Mouse (Mus musculus) adrenal gland, adult (tissue): ENCODE data around the gene Ankmy1.

Experiments
- DNase-seq, 2 experiments: peaks; one replicate each; pipeline ENCODE4 v3.0.0; 2022 to 2023; ENCODE audit warnings: low spot score in 1 of 2; ENCODE audit not compliant: inconsistent age in 2 of 2

Gene Ankmy1

DNA sequence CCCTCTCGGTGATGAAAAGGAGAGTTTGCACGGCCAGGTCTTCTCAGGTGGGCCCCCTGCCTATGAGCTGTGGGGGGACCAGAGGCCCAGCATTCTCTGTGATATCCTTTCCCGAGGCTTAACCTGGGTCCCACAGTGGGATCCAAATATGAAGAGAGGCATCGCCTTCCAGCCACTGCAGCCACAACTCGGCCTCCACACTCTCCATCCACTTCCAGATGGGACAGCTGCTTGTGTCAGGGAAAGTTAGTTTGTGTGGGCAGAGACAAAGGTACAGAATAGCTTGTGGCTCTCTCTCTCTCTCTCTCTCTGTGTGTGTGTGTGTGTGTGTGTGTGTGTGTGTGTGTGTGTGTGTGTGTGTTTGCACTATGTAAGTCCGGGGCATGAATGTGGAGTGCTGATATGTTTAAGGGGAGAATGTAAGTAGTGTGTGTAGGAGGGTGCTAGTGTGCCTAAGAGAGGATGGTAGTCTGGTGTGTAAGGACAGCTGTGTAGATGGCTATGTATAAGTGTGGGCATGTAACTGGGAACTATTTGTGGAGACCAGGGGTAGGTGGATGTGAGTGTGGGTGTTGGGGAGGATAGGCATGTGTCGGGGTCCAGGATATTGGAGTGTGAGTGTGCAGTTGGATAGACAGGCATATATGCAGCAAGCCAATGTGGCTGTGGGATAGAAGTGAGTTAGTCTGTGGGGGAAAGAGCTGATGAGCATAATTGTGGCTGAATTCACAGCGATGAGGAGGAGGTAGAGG, 27.2 kb downstream of the Ankmy1 start:
- no peak for DNase-seq

DNA sequence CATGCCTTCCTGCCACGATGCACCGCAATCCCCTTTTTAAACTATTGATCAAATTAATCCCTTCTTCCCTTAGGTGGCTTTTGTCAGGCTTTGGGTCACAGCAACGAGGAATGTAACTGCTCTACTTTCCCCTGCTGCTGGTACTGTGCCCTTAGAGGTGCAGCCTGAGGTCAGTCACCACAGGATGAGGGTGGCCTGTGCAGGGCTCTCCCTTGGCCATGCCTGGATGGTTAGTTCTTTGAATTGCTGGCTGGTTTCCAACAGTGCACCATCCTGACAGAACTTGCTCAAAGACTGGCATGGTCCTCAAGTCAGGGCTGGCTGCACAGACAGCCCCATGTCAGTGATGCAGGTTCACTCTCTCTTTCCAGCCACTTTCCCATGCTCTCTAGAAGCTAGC, 28.7 kb downstream of the Ankmy1 start:
- DNase-seq = no peak

DNA sequence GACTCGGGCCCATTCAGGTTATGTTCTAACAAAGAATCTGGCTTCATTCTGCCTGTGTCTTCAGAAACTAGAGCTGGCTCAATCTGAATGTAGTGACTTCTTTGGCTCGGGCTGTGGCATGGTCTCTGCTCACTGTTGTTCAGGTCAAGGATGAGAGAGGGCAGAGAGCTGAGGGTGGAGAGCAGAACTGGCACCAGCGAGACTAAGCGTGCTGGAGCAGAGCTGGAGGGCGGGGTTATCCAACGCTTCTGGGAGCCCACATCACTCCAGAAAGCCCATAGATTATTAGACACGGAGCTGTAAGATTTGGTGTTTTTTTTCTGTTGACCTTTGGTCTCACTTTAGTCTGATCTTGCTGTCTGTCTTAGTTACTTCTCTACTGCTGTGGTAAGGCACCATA, 30.0 kb downstream of the Ankmy1 start:
- DNase-seq = no peak

DNA sequence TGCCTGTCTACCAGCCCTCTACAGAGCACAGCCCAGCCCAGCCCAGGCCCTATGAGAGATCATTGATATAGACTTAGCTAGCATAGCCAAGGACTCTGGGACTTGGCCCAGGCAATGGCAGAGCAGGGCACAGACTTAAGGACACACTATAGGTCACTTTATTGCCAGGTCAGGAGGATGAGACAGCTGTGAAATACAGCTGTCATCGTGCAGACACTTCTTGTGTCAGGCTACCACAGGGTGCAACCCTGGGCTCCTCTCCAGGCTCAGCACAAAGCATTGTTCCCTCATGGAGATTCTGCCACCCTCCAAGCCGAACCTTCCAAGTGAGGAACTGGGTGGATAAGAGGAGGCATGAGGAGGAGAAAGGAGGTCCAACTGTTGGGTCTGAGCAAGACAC, 32.7 kb downstream of the Ankmy1 start:
- no peak for DNase-seq

DNA sequence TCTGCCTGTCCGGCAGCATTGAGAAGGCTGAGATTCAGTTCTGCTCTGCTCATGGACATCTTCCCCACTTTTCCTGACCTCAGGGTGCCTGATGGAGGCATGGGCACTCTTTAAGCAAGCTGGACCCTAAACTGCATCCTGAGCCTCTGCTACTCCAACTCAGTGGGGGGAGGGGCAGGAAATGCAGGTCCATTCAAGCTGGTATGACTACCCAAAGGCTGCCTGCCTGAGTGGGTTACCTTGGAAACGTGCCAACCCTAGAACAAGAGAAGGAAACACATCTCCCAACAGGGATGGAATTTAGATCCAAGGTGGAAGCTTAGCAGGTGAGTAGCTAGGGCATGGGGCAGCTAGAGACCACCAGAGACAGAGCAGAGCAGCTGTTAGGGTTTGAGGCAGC, 36.5 kb downstream of the Ankmy1 start:
- no peak for DNase-seq

DNA sequence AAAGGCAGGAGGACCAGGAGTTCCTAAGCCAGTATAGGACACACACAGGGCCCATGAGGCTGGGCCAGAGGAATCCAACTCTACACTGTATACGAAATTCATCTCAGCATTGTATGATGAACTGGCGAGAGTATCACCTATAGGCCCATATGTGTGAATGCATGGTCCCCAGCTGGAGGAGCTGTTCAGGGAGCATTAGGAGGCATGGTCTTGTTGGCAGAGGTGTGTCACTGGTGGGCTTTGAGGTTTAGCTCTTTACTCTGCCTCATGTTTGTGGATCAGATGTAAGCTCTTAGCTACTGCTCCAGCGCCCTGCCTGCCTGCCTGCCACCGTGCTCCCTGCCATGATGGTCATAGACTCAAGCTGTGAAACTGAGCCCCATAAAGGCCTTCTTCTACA, 39.4 kb downstream of the Ankmy1 start:
- no peak for DNase-seq

DNA sequence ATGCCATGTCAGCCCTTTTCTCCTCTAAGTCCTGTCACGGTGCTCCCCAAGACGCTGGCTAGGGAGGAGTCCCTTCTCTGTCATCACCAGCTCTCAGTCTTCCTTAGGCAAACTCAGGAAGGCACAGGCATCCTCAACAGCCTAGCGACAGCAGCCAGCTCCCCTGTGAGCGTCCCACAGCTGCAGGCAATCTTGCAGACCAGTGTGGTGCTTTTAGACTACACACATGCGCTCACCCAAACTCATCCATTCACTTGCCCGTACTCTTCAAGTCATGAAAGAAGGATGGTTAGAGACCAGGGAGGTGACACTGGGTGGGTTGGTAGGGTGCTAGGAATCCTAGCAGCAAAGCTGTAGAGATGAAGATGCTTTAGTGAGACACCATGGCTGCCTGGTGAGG, 41.2 kb downstream of the Ankmy1 start:
- no peak for DNase-seq

DNA sequence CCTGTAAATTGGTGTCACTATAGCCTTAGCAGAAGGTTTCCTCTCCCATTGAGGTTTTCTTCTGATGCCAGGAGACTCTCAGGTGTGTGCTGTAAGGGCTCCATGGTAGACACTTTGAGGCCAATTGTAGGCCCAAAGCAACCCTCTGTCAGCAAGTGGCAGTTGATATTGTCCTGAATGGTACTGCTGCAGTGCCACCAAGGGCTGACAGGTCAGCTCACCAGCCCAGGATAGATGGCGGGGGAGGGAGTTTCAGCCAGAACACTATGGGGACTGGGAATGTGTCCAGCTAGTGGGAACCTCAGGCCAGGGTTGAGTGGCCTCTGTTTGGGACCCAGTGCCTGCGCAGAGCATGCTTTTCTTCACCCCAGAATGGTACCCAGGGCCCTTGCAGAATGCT, 50.3 kb downstream of the Ankmy1 start:
- no peak for DNase-seq

DNA sequence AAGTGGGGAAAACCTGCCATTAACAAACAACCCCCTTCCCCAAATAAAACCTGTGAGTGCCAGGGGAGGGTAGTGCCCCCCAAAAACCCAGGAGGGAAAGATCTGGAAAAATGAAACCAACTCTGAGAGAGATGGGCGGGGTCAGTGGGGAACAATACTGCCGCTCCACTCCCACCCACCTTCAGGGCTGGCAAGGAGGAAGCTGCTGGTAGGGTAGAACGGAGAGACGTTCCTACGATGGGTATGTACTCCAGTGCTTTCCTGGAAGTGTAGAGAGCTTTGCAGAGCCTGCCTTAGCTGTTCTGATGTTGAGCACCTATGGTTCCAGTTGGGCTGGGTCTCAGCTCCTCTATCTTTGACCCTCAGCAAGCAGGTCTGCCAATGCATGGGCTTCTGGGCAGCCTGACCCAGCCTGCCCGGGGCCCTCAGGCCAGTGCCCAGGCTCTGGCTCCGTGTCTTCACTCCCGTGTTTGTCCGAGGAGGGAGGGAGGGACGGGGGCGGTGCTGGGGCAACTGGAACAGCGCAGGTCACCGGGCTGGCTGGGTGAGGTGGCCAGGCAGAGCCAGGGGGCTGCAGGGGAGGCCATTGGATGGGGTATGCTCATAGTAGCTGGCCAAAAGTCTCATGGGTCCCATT, 52.6 kb downstream of the Ankmy1 start:
- DNase-seq = no peak

DNA sequence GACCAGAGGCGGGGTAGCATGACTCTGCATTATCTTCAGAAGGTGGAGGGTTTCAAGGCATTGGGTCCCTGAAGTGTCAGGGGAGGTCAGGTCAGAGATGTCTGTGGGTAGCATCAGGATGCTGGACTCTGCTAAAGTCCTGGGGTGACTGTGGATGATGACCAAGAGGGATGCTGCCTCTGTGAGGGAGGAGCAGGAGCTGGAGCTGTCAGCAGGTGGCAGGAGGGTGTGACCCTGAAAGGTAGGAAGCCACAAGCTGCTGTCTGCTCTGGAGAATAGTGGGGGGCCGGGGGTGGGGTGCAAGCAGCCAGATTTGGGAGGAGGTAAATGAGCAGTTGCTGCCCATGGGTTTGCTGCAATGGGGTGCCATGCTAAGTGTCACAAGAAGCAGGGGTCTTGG, 53.2 kb downstream of the Ankmy1 start:
- DNase-seq = no peak

DNA sequence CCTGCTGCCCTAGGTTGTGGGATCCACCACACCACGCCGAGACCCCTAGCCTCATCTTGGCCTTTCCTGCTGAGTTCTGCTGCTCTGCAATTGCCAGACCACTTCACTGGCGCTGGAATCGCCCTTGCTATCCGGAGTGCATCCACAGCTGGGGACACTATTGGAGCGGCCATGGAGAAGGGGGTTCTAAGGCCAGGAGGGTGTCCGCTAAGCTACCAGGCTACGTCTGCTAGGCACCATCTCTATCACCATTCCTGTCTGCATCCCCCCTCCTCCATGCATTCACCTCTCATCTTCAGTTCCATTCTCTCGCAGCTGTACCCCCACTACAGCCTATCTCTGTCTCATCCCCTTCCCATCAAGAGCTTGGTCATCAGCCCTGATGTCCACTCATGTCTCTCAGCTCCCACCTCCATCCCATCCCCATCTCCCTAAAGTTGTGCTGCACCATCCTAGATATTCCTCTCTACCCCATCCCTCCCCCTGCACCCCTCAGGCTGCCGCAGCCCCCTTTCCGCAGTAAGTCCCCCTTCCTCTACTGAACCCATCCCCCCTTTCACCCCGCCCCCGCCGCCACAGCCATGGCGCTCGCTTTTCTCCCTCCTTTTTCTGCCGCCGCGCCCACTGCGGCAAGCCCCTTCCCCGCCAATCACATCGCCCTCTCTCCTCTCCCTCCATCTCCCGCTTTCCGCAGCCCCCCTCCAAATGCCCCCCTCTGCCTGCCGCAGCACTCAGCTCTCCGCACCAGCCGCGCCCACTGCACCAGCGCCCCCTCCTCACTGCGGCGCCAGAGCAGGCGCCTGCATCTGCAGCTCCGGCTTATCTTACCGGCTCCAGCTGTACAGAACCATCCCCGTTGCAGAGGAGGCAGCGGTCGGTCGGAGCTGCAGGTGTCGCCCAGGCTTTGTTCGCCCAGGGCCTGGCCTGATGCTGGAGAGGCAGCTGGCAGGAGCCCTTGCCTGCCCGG, 54.5 kb downstream of the Ankmy1 start:
- DNase-seq = peak in 1 of 2 experiments; percentile 43

DNA sequence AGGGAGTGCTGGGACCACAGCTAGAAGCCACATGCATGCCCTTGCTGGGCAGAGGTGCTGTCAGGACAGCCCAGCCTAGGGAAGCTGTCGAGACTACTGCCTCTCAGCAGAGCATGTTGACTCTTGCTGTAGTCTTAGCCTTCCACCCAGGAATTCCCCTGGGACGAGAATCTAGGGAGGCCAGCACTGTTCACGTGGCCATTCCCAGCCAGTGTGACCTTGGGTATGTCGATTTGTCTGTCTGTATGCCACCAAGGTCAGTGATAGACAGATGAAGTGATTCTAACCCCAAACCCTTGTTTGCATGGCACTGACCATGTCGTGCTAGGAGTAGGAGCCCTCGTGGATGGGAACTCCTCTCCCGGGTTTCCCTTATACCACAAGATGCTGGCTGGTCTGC, 56.8 kb downstream of the Ankmy1 start:
- DNase-seq = peak in 1 of 2 experiments; percentile 53

DNA sequence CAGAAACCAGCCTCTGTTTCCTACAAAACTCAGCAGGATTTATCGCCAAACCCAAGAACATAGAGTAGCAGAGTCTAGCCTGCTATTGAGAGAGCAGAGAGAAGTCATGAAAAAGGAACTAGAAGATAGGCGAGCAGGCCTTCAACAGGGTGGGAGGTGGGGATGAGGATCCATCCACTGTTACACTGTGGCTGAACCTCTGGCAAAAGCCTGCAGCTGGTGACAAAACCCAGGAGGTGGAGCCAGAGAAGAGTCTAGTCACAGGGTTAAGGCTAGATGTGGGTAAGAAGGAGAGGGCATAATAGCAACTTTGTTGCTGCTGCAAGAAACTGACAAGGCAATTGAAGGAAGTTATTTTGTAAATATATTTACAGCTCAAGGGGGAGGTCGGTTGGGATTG, 61.3 kb downstream of the Ankmy1 start:
- no peak for DNase-seq

DNA sequence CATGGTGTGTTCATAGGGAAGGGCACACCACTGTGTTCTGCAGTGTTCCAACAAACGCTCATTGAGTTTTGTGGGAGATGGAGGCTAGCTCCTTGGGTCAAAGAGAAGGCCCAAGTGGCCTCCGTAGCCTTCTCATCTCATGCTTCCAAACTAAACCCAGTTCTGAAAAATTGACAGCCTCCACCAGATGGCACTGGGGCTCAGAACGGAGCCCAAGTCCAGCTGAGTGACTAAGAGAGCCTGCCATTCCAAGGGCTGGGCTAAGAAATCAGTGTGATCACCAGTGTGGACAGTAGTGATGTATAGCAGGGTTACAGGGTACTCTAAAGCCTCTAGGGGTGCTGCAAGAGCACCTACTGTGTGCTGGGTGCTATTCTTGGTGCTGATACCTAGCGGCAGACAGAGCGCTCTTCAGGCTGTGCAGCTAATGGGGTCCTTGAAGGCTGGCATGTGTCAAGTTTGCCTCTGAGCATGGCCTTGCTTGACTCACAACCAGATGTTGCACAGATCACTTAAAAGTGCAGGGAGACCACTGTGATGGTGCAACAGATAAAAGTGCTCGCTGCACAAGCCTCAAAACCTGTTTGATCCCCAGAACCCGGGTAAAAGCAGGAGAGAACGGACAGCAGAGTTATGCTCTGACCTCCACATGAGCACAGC, 62.3 kb downstream of the Ankmy1 start:
- DNase-seq = peak; percentile 51 to 82

DNA sequence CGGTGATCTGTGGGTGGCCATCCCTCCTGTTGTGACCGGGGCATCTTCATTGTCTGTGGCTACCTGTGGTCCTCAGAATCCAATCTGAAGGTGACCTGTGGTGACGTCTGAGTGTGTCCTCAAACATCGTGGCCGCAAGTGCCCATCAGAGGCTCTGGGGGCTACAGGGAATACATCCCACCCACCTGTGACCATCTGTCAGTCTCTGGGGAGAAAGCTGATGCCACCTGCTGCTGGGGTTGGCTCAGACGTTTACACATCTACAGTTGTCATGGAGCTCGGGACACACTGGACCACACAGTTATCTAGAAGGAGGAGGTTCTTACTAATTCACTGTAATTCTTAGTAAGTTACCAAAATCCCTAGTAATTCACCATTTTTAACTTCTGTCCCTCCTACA, 63.5 kb downstream of the Ankmy1 start:
- DNase-seq = no peak

DNA sequence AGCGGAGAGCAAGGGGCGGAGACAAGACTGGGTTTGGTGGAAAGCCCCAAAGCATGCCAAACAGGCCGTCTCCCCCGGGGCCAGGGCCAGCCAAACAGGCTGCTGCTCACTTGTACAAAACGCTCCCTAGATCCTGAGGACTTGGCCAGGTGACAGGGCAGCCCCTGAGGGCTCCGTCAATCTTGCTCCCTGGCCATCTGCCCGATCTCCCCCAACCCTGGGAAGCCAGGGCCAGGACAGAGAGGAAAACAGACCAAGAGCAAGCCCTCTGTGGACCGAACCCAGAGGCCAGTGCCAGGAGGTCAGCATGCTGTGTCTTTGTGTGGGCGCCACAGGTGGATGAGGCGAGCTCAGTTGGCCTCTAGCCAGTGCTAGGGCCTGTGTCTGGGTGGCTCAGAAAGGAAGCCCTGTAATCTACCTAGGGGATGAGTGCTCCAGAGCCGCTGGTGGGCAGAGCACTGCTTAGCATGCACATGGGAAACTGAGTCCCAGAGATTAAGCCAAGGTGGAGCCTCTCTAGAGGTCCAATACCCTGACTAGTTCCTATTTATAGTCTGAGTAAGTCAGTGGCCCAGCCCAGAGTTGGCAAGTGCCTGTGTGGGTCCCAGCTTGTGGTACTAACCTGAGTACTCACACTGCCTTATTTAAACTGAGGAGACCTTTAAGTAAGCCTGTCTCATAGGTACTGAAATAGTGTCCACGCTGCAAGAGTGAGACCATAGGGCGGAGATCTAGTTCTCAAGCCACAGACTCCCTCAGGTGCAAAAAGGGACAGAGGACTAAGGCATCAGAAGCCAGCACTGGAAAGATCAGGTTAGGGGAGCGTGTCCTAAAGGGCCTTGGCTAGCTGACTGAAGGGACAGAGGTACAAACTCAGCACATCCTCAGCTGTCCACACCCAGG, 64.5 kb downstream of the Ankmy1 start:
- peak in 1 of 2 experiments; percentile 68 for DNase-seq

DNA sequence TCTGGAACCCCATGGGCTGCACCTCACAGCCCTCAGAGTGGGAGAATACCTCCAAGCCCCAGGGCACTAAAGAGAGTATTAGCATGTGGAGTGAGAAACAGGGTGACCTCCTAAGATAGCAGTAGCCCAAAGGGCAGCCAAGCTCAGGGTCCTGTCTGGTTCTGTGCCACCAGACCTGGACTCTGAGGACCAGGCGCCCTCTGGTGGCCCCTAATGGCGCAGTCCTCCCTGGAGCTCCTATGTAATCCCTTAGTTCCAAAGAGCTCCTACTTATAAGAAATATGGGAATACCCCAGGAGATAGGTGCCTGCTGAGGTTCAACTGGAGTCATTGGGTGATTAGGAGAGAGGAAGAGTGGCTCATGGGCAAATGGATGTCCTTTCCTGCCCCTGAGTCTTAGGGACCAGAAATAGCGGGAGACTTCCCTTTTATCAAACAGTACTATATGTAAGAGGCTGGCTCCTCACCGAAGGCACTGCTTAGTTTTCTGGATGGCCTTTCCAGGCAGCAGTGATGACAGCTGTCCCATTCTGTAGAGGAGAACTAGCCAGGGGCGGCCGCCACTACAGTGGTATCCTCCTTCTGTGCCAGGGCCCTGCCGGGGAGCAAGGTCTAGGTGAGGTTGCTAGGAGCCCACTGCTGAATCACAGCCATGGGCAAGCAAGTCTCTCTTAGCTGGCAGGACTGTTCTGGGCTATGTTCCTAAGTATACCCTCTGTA, 68.6 kb downstream of the Ankmy1 start:
- DNase-seq = peak; percentile 82 to 94

DNA sequence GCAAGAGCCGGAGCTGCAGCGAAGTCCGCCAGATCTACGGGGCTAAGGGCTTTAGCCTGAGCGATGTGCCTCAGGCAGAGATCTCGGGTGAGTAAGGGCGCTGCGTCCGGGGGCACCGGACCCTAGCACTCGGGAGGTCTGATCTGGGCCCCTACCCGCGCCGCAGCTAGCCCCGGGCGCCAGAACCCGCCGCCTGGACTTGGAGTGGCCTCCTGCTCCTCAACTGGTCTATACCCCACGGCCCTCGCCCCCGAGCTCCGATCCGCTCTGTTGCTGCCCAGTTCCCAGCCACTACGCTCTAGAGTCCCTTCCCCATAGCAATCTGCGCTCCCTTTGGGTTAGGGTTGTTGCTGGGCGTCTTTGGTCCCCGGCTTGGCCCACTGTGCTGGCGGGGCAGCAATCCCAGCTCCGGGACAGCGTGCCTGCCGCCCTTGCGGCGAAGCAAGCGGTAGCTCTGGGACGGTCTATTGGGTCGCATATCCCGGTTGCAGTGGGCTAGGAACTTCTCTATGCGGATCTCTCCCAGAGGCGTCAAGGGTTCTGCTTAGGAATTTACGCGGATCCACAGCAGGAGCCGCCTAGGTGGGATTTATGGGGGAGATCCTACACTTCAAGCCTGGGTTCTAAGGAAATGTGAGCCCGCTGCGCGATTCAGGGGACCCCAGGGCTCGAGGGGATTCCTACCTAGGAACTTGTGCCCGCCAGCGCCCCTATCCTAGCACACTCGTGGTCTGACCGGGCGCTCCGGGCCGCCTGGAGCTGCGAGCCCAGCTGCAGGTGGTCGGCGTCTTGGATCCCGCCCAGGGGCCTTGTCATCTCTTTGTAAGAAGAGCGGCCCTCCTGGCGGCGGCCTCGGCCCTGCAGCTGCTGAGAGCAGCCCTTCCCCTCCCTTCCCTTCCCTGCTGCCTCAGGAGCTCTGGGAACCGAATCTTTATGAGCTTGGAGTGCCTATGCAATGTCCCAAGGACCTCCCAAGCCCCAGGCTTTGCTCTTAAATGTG, 70.4 kb downstream of the Ankmy1 start:
- DNase-seq = peak; percentile 64 to 88
